Mouse (Mus musculus) layer of hippocampus, adult 18-20 months (tissue): ENCODE results near the gene Pappa2. TPM values are rescaled to one million over a fixed set of nuclear protein-coding genes. Genes with fewer than 3 reads are reported as not detected.

Experiments
- DNase-seq, 2 experiments: peaks; one replicate each; pipeline ENCODE4 v3.0.0; 2022; ENCODE audit warnings: low spot score in 2 of 2
- total RNA-seq, 2 experiments: library from RNA; stranded (reverse); gene quantifications; 2 replicates each; pipeline ENCODE4 v1.2.3; 2021

Pappa2 gene
- total RNA-seq, 2 experiments from 2014 or later: 0.41 to 0.89 TPM

DNA sequence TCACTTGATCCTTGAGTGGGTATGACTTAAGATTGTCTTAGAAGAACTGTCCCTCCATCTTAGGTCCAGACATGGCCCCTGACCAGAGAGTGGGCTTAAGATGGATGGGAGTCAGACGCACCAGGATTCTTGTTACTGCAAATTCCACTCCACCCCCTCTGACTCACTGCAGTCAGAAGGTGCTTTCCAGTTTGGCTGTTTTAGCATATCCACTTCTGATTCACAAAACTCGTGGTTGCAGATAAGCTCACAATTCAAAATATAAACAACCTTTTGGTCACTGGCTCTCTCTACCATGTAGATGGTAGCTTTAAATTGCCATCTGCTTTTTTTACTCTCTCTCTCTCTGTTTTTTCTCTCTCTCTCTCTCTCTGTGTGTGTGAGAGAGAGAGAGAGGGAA is 214.4 kb downstream of the Pappa2 start:
- DNase-seq: no peak

DNA sequence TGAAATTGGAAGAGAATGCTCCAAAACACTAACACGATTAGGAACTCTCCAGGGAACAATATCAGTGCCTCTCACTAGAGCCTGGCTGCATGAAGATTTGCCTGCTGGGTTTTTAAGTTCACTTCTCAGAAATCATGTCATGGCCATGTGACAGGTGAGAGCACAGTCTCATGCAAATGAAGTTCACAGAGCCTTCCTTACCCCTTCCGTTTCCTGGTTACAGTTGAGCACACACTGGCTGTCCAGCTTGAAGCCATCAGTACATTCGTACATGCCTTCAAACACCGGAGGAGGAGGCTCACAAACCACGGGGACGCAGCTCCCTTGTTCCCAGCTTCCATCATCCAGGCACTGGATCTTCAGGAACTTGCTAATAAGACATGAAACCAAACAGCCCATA is 215.6 kb downstream of the Pappa2 start:
- no peak for DNase-seq

DNA sequence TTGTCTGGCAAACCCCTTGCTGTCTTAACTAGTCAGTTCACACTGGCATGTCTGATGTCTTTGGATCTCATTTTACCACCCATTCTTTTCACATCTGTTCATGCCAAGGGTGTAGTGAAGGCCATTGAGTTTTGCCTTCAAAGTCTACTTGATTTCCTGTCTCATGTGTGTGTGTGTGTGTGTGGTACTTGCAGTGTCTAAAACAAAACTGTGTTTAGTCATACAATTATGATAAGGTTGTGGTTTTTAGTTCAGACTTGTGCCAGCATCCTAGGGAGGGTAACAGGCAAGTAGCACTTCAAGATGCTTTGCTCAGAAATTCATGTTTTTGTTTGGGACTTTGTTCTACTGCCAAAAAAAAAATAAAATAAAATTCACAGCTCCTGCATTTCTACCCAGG is 216.1 kb downstream of the Pappa2 start:
- DNase-seq: no peak

DNA sequence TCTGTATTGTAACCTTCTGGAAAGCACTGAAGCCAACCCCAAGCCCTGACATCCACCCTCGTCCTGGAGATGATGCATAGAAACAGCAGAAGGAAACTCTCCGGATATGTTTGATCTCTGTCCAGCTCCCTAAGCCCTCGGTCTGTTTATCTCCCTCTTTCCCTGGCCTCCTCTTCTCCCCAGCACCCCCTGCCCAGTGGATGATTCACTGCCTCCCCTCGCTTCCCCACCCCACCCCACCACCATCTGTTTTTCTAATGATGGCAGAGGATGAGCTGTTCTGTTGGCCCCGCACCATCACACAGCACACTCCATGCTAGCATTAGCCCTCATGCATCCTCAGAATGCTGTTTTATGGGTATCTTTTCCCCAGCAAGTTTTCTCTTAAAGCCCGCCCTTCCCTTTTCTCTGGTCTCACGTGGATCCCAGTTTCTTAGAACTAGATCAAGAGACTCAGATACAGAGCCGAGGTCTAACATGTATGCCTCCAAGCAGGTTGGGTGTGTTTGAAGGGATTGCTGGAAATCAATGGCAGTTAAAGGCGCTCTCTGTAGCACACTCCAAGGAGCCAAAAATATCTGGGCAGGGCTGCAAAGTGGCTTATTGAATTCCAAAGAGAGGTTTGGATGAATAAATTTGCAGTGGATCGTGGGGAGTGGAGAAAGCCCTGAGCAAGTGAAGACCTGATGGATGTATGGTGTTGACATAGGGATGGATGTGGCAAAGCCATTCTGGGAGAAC is 231.8 kb downstream of the Pappa2 start:
- DNase-seq: peak in 1 of 2 experiments; percentile 45

DNA sequence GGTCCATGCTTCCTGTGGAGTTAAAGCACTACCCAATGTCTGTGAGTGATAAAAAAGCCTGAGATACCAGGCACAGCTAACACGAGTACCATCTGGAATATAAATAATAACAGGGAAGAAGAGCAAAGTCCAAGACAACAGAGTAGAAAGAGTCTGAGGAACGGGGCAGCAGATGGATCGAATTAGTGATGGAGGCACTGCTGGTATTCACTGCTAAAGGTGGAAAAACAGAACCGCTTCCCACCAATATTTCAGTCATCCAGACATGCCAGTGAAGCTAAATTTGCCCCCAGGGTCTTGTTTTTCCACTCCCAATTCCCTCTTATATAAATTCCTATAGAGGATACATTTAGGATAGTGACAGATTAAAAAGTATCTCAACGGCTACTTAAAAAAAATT is 238.8 kb downstream of the Pappa2 start:
- no peak for DNase-seq

DNA sequence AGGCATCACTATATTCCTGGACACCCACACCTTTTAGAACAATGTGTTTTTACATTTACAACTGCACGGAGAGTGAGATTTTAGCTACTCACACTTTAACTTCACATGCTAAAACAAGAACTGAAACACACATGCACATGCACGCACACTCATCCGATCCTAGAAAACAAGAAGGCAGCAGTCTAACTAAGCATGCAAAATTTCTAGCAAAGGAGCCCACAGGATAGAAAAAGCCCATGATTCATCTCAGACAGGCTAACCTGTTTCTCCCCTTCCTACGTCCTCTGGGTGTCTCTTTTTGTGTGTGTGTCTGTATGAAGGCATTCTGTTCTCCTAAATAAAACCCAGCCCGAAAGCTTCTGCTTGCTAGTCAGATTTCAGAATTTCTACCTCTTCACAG is 239.3 kb downstream of the Pappa2 start:
- peak in 1 of 2 experiments; percentile 4 for DNase-seq

DNA sequence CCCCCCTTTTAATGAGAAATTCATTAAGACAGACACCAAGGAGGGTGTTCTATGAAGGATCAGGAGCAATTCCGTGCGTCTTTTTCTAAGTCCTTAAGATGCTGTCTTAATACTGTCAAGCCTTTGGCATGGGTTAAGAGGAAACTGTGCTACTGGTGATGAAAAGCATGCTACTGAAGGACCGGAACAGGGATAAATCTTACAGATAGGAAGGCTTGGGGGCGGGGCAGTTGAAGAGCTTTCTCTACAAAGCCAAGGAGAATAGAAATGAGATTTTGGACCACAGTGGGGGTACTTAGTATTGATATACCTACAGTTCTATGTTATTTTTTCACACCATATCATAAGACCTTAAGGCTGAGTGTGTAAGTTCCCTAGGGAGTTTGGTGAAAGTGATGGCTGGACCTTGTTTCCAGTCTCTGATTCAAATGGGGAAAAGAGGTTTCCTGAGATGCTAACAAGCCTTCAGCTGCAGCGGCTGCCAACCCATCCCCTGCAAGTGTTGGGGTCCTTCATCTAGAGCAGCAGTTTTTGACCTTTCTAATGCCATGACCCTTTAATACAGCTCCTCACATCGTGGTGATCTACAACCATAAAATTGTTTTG is 240.0 kb downstream of the Pappa2 start:
- DNase-seq: no peak

DNA sequence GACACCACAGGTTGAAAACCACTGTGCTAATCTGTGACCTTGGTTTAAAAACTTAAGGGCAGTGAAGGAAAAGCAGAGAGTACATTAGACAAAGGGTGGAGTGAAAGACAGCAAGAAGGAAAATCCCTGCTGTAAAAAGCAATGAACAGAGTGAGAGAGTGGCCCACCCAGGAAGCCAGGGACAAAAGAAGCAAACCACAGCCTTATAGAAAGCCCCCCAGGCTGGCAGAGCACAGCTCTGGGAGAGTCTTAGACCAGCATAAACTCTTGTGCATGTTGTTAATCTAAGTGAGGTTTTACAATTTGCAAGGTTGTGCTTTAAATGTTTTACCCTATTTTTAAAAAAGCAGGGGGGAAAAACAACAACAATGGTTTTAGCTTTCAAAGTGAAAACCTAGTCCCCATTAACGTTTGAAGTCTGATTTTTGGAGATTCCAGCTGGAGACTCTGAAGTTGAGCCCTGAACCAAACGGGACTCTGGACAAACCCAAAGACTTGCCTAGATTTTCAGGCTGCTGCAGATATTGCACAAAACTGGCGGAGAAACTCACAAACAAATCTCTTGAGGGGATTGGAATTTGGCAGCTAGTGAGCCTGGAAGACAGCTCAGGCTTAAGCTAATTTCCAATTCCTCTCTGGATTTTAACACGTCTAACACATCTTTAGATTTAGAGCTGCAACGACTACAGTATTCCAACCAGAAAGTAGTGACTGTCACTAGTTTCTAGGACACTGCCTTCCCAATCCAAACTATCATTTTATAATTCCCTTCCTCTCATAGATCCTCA is 241.0 kb downstream of the Pappa2 start:
- DNase-seq: no peak

DNA sequence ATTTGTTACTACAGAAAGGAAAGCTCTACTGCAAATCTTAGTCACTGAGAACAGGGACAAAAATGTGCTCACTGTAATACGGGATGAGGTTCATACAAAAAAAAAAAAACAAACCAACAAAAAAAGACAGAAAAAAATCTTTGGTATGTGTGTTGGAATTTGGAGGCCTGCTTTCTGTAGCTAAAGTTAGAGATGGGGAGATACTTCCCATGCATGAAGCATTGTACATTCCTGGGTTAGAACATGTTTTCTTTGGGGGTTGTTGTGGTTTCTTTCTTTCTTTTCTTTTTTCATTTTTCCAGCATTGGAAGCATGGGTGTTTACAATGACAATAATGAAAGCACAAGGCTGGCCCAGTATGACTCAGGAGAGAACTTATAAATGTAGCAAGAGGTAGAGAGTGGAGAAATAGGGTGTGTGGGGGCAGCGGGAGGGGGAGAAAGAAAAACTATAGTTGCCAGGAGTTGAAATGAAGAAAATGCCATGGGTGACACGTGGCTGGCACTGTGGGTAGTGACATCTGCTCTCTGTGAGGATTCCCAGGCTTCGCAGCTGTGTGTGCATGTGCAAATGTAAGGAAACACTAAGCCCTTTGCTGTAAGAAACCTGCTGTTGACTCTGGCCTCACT is 247.3 kb downstream of the Pappa2 start:
- DNase-seq: peak; percentile 19 to 66

DNA sequence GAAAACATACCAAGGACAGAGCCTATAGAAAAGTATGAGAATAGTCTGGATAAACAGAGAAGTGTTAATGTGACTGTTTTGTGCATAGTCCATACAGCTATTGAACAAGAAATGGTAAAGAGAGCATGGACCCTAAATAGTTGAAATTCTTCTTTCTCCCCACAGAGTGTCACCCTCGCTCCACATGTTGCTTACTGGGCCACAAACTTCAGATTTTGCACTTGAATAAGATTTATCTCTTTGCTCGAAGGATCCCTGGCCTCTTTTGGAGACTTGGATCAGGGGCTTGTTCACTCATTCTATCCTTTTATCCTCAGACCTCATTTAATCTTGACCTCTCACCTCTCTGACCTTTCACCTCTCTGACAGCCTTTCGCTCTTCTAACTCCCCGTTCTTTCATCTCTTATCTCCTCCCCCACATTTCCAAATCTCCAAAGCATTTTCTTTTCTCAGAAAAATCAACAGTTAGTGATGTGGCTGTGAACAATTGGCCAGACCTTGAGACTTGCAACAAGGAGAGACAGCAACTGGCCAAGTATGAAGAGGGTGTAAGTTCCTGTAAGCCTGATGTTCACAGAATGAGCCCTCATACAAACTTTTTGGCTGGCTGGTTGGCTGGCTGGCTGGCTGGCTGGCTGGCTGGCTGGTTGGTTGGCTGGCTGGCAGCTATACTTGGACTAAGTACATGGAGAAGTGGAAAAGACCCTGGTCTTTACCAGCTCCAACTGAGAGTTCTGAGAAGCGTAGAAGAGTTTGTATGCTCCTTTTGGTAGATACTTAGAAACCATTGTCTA is 266.8 kb downstream of the Pappa2 start:
- peak in 1 of 2 experiments; percentile 30 for DNase-seq

DNA sequence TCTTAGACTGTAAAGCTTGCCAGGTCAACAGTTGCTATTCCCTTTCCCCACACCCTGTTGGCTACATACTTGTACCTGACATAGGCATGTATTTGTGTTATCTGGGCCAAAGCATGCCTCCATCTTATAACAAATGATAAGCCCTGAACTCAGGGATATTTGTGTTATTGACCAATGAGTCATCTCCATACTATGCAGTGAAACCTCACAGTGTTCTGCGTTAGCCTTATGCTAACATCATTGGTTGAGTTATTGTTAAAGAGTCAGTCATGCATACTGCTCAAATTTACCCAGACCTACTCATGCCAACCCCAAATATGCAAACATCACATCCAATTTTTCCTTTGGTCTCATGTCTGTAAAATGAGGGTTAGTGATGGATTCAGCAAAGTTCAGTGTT is 279.0 kb downstream of the Pappa2 start:
- no peak for DNase-seq

DNA sequence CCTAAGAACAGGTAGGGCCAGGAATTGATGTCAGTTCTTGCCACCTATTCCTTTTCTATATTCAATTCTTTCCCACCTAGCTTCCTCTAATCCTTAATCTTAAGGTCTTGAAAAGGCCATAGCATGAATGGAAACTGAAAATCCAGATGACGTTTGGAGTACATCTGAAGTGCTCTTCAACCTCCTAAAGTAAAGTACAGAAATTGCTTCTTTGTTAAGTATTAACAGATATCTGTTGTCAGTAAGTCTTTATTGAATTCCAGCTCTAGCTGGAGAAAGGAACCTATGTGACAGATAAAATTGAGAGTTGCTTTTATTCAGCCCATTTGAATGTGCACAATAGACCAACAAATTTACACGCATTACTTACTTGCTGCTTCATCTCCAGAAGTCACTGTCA is 280.1 kb downstream of the Pappa2 start:
- no peak for DNase-seq

DNA sequence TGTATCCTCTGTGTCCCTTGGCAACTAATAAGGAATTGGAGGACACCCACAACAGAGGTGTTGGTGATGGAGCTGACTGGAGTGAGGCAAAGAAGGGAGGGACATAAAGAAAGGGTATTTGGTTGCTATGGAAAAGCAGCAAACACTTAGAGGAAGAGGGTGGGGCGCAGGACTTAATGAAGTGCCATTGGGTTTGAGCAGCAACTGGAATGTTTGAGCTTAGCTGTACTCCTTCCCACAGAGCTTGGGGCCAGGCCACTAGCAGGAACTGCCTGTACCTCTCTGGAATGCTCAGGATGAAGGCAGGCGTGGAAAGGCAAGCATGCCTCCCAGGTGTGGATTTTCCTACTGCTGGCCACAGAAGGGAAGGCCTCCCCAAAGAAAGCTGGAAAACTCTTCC is 281.0 kb downstream of the Pappa2 start:
- DNase-seq: no peak

DNA sequence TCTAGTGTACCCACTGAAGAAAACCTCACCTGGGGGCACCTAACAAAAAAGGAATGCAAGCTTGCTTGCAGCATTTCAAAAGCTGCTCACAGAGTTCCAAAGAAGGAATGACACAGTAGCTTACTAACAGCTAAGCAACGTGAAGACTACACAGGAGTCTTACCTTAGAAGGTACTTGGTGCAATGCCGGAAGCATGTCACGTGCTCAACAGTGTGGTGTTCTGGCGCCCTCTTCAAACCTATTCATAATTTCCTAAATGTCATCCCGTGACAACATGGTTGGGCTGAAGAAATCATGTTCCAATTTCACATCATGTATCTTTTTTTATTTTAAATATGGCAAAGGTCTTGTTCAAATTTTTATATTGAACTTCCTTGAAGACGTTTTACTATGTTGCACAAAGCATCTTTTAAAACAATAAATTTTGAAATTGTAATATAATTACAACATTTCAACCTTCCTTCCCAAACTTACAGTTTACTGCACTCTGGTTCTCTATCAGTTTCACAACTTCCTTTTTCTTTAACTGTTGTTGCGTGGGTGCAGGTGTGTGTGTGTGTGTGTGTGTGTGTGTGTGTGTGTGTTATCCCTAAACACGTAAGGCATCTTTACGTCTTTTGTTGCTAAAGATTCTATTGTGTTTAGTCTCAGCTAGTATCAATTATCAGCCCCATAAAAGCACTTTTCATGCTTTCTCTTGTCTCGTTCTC is 282.3 kb downstream of the Pappa2 start:
- no peak for DNase-seq

DNA sequence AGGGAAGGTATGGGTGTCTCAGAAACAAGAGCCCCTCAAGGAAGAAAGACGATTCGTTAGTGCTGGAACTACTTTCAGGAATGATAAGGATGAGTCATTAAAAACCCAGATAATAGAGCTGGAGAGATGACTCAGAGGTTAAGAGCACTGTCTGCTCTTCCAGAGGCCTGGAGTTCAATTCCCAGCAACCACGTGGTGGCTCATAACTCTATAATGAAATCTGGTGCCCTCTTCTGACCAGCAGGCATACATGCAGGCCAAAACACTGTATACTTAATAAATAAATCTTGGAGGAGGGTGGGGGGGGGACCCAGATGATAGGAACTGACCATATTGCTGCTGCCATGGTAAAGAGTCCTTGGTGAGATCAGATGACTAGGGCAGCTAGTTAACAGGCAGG is 282.9 kb downstream of the Pappa2 start:
- DNase-seq: no peak

DNA sequence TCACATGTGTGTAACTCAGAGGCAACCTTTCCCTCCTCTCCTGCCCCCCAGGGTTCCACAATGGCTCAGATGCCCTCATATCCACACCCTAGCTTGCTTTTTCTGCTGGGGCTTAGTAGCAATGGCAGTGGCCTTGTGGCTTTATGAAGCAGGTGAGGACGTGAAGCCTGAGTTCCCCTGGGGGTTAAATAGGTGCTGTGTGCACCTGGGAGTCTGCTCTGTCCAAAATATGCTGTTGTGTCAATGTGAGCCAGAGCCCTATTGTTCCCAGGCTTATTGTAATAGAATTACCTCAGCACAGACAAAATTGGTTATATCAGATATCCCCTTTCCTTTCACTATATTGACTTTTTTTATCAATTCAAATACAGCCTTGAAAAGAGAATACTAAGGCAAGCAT is 292.6 kb downstream of the Pappa2 start:
- DNase-seq: no peak

DNA sequence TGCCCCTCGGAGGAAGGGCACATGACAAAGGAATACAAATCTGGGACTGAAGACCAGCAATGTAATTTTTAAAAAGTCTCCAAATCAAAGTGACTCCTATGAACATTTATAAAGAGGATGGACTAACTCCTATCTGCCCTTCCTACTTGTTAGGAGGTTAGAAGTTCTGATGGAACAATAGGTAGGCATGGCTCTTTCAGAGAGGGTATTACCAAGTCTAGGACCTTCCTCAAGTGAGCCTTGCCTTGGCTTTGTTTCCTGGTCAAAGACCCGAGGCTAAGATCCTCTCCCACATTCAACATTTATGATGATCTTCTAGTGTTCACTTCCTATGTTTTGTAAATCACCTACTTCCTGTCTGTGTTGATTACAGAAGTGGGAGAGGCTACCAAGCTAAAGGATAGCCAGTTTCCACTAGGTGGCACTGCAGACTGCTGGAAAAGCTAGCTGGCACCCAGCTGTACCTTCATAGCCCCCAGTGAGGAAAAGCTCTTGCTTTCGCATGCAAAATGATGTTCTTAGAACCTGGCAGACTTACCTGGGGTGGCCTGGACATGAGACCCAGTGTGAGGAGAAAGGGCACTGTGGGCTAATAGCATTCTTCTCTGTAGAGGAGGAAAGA is 310.2 kb downstream of the Pappa2 start:
- DNase-seq: peak; percentile 32 to 74

DNA sequence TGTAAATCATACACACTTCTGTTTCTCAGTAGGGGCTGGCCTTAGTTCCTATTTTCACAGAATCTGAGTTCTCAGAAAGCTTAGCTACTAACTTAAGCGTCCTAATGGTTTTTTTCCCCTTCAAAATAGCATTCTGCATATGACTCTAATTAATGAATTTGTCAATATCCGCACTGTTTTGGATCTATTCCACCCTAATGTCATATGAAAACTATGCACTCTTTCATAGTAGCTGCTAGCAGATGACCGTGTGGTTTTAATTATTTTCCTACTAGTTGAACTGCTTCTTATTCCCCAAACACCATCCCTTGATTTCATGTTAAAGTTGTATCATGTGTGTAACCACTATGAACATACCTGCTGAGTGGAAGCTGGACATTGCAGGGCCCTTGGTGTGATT is 314.3 kb downstream of the Pappa2 start:
- no peak for DNase-seq
